Mouse (Mus musculus) stomach, embryonic 14.5 days (tissue): ENCODE measurements around the gene Gm12845. TPM values are rescaled to one million over a fixed set of nuclear protein-coding genes. Genes with fewer than 3 reads are reported as not detected.

Experiments
- ATAC-seq: fragments of 200-750 bp; cut with Nextera tagmentation; 2 replicates; pipeline ENCODE4 v1.8.0; 2017; ENCODE audit warnings: low read depth, moderate TSS enrichment; ENCODE audit not compliant: insufficient number of reproducible peaks, insufficient read depth, low FRiP score
- H3K27ac ChIP-seq: fragments of 300-500 bp; sonication (generic); 2 replicates; pipeline ENCODE4 v1.5.1; 2014; ENCODE audit warnings: mild to moderate bottlenecking, low read length, moderate library complexity, mixed read lengths
- H3K27me3 ChIP-seq: fragments of 300-500 bp; sonication (generic); 2 replicates; pipeline ENCODE4 v1.6.1; 2014; ENCODE audit warnings: low read length, control low read depth, mixed read lengths; ENCODE audit not compliant: control insufficient read depth, insufficient read depth
- H3K36me3 ChIP-seq: fragments of 300-500 bp; sonication (generic); 2 replicates; pipeline ENCODE4 v1.6.1; 2014; ENCODE audit warnings: mild to moderate bottlenecking, control low read depth, low read length, moderate library complexity, mixed read lengths; ENCODE audit not compliant: control insufficient read depth, insufficient read depth
- H3K4me1 ChIP-seq: fragments of 300-500 bp; sonication (generic); 2 replicates; pipeline ENCODE4 v1.6.1; 2014; ENCODE audit warnings: low read length, control low read depth, mixed read lengths; ENCODE audit not compliant: control insufficient read depth, insufficient read depth
- H3K4me2 ChIP-seq: fragments of 300-500 bp; sonication (generic); replicated peaks from 2 replicates; pipeline ENCODE4 v1.6.1; 2014; ENCODE audit warnings: low read depth, low read length, control low read depth
- H3K4me3 ChIP-seq: fragments of 300-500 bp; sonication (generic); 2 replicates; pipeline ENCODE4 v1.5.1; 2014; ENCODE audit warnings: low read depth, low read length, control low read depth
- H3K9ac ChIP-seq: fragments of 300-500 bp; sonication (generic); replicated peaks from 2 replicates; pipeline ENCODE4 v1.6.1; 2014; ENCODE audit warnings: low read depth, mild to moderate bottlenecking, control low read depth, low read length, moderate library complexity, mixed read lengths
- H3K9me3 ChIP-seq: fragments of 300-500 bp; sonication (generic); 2 replicates; pipeline ENCODE4 v1.6.1; 2016; ENCODE audit warnings: low read depth, low read length, control low read depth; ENCODE audit not compliant: control insufficient read depth
- WGBS: fragments of 180-500 bp; shearing (Covaris S2); extraction: QIAGEN DNeasy Blood & Tissue Kit; methylation state at CpG from one replicate; pipeline ENCODE4 v1.1.7; 2014; 5-methylcytosine and 5-hydroxymethylcytosine counted together
- polyA plus RNA-seq: library from polyadenylated mRNA; unstranded; fragments of >200 nt; fragmentation: Nextera tagmentation; extraction: Ambion mirVana; gene quantifications from 2 replicates; pipeline ENCODE4 v1.2.1, GENCODE M21; 2014

Gm12845 gene
- not detected in 2 replicates for polyA plus RNA-seq

DNA sequence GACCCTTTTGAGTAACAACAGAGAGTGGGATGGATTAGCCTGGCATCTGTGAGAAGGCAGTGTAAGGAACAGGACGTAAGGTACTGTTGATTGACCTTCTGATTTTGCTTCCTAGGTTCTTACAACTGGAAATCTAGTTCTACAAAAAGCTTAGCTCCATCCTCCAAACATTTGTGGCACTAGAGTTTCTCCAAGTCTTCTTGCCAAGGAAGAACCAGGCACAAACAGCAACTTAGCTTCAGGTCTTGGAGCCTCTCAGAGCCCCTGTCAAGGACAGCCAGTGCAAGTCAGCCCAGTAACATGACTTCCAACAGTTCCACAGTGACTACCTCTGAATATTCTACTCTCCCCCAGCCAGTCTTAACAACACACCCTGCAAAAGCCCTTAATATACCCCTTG lies at the start of gene Gm12845:
Gm12845 (plus strand) TSS at position 301 of the 400 bp plus-strand sequence.
- ATAC-seq = no peak
- H3K36me3 ChIP-seq = no peaks in the 10 kb centered on the region
- 87% methylated on average over 1 of the region's 1 CpGs for WGBS
- no peak within 1 kb of the TSS for H3K4me3 ChIP-seq
- no peaks in the 10 kb centered on the region for H3K27me3 ChIP-seq
- no peak within 1 kb of the TSS for H3K27ac ChIP-seq
- H3K9me3 ChIP-seq = no peaks in the 10 kb centered on the region
- H3K4me1 ChIP-seq = no peaks in the 10 kb centered on the region
- no peak within 1 kb of the TSS for H3K4me2 ChIP-seq
- H3K9ac ChIP-seq = no peak within 1 kb of the TSS

DNA sequence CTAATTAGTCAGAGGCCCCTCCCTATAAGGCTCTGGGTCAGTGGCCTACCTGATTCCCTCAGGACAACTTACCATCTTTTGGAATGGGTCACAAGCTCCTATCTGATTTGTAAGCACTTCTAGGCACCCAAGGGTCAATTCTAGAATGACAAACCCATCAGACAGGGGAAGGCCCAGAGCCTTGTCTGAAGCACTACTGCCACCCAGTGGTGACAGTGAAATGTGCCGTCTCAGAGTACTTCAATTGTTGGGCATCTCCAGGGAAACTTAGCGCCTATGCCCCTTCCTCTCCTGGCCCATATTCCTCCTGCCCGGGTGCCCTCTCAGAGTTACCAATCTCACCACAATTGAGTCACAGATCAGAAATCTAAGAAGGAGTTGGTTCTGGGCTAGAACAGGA lies 47.3 kb upstream of the Gm12845 start:
- Histone ChIP-seq H3K9ac (no peak overlapping the region), H3K36me3 (peaks cover 66% of the 10 kb centered on the region), H3K27ac (no peak overlapping the region), H3K27me3 (no peaks in the 10 kb centered on the region), H3K4me2 (no peak overlapping the region), H3K4me1 (peaks cover 6% of the 10 kb centered on the region; the same call in 1 of the 2 replicates), H3K9me3 (no peaks in the 10 kb centered on the region), H3K4me3 (no peak overlapping the region)
- 28% methylated on average over 3 of the region's 3 CpGs for WGBS
- ATAC-seq = no peak

DNA sequence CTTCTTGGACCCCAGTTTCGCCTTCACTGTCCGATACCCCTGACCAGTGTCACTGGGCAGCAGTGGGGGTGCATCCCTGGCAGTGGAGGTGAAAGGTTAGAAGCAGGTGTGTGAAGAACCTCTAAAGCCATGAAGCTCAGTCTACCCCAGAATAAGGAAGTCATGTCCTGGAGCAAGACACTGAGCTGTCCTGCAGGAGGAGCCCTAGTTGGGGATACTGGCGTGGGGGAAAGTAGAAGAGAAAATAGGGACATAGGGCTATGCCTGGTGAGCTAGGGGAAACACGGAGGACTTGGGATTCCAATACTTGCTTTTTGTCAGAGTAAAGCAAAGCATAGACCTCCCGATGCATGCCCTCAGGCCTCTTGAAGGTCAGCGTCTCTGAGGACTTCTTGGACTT lies 43.2 kb upstream of the Gm12845 start:
- Histone ChIP-seq H3K27ac (no peak overlapping the region), H3K4me1 (peaks cover 6% of the 10 kb centered on the region; the same call in 1 of the 2 replicates), H3K4me2 (peak overlapping the region; percentile 83), H3K9me3 (no peaks in the 10 kb centered on the region), H3K36me3 (peaks cover 37% of the 10 kb centered on the region), H3K9ac (no peak overlapping the region), H3K27me3 (no peaks in the 10 kb centered on the region), H3K4me3 (peak overlapping the region; percentile 71; the same call in 1 of the 2 replicates)
- ATAC-seq = no peak
- WGBS = 75% methylated on average over 6 of the region's 6 CpGs

DNA sequence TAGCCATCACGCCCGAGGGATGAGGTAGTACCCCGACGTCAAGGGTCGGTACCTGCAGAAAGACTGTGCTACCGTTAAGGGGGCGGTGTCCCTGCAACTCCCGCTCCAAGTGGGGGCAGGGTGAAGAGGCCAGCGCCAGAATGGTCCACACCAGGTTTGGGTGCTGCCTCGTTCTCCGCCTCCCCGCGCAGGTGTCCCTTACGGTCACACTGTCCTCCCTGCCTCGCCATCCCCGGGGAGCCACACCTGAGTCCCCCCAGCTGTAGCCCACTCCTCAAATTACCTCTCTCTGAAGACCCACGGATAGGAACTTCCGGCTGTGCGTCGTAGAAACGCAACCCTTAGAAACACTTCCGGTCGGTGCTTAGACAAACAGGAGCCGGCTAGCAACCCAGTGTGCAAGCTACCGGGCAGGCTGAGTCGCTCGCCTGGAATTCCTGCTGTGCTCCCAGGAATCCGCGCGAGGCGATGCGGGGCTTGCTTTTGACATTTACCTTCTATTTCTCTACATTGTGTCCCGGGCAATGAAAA lies 42.2 kb upstream of the Gm12845 start, which contains the start of gene Dmap1:
Dmap1 (minus strand) TSS at position 343 of the 531 bp plus-strand sequence.
- no peak within 1 kb of the TSS for H3K27ac ChIP-seq
- H3K27me3 ChIP-seq = no peaks in the 10 kb centered on the region
- ATAC-seq = peak; percentile 84
- under 1% methylated on average over 33 of the region's 33 CpGs for WGBS
- H3K9ac ChIP-seq = peak within 1 kb of the TSS; percentile 84
- peaks cover 28% of the 10 kb centered on the region for H3K36me3 ChIP-seq
- H3K4me1 ChIP-seq = peaks cover 6% of the 10 kb centered on the region; the same call in 1 of the 2 replicates
- H3K4me2 ChIP-seq = peak within 1 kb of the TSS; percentile 83
- H3K9me3 ChIP-seq = no peaks in the 10 kb centered on the region
- H3K4me3 ChIP-seq = peak within 1 kb of the TSS; percentile 71

DNA sequence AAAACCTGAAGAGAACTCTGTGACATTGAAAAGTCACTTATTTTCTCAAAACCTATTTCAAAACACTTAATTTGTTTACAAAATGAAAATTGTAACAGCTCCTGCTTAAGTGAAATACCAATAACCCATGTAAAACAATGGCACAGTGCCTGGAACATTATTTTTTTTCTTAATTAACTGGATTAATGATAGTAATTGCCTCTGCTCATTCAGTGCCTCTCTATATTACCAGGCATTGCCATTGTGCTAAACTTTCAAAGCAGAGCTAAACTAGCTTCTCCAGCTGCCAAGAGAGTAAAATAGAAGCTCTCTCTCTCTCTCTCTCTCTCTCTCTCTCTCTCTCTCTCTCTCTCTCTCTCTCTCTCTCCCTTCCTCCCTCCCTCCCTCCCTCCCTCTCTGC lies 41.7 kb upstream of the Gm12845 start:
- Histone ChIP-seq H3K9ac (peak overlapping the region; percentile 84; the same call in 1 of the 2 replicates), H3K4me3 (peak overlapping the region; percentile 71), H3K36me3 (peaks cover 24% of the 10 kb centered on the region), H3K9me3 (no peaks in the 10 kb centered on the region), H3K27me3 (no peaks in the 10 kb centered on the region), H3K27ac (no peak overlapping the region), H3K4me2 (peak overlapping the region; percentile 83), H3K4me1 (peaks cover 6% of the 10 kb centered on the region; the same call in 1 of the 2 replicates)
- no peak for ATAC-seq

DNA sequence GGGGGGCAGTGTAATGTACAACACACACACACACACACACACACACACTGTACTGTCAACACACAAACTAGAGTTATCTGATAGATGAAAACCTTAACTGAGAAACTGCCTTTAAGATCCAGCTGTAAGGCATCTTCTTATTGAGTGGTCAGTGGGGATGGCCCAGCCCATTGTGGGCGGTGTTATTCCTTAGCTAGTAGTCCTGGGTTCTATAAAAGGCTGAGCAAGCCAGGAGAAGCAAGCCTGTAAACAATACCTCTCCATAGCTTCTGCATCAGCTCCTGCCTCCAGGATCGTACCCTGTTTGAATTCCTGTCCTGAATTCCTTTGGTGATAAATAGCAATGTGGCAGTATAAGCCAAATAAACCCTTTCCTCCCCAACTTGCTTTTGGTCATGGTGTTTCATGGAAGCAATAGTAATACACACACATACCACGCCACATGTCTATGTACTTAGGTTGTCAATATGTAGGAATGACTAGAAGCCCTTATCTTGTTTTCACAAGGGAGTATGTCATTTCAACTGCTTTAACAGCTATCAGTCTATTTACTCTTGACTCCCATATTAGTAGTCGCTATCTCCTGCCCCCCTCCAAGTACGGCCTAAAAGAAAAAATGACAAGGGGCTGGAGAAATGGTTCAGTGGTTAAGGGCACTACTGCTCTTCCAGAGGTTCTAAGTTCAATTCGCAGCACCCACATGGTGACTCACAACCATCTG lies 41.0 kb upstream of the Gm12845 start:
- WGBS = 67% methylated on average over 6 of the region's 6 CpGs
- no peaks in the 10 kb centered on the region for H3K27me3 ChIP-seq
- H3K36me3 ChIP-seq = peaks cover 17% of the 10 kb centered on the region
- ATAC-seq = no peak
- H3K9me3 ChIP-seq = no peaks in the 10 kb centered on the region
- peaks cover 6% of the 10 kb centered on the region; the same call in 1 of the 2 replicates for H3K4me1 ChIP-seq
- no peak overlapping the region for H3K27ac ChIP-seq
- H3K9ac ChIP-seq = no peak overlapping the region
- no peak overlapping the region for H3K4me2 ChIP-seq
- H3K4me3 ChIP-seq = no peak overlapping the region

DNA sequence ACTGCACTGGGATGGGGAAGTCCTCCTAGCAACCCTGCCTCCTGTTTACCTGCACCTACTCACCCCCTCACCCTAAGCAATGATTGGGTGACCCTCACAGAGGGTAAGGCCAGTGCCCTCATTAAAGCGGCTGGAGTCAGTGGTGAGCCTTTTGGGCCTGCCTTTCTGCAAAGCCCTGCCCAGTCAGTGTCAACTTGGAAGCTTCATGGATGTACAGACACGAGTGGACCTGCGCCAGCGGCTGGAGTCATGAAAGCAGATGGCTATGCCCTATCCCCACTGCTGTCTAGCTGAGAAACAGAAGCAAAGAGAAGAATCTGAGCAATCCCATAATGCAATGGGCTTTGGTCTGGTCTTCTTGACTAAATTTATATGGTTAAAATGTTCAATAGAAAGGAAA lies 37.9 kb upstream of the Gm12845 start:
- Histone ChIP-seq H3K4me3 (no peak overlapping the region), H3K36me3 (no peaks in the 10 kb centered on the region), H3K4me1 (peaks cover 2% of the 10 kb centered on the region; the same call in 1 of the 2 replicates), H3K9ac (no peak overlapping the region), H3K27ac (no peak overlapping the region), H3K9me3 (no peaks in the 10 kb centered on the region), H3K4me2 (no peak overlapping the region), H3K27me3 (no peaks in the 10 kb centered on the region)
- 78% methylated on average over 4 of the region's 4 CpGs for WGBS
- ATAC-seq = no peak

DNA sequence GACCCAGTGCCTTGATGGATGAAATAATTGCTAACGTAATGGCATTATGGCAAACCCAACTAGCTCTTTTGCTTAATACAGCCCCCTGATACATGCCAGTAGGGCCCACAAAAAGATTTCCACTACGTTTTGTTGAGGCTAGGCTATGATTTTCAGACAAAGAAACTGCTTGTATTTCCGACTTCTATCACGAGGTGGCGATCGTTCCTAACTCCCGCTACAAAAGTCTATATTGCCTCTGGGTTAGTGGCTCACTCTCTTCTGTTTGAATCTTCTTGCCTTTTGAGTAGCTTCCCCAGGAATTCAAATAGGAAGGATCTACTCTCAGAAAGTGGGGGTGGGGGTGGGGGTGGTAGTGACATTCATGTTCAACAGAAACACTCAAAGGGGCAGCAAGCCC lies 18.9 kb upstream of the Gm12845 start:
- H3K9ac ChIP-seq = no peak overlapping the region
- no peak overlapping the region for H3K4me2 ChIP-seq
- no peak overlapping the region for H3K27ac ChIP-seq
- H3K36me3 ChIP-seq = no peaks in the 10 kb centered on the region
- WGBS = 9% methylated on average over 7 of the region's 7 CpGs
- H3K4me3 ChIP-seq = no peak overlapping the region
- H3K4me1 ChIP-seq = no peaks in the 10 kb centered on the region
- H3K27me3 ChIP-seq = no peaks in the 10 kb centered on the region
- H3K9me3 ChIP-seq = no peaks in the 10 kb centered on the region
- ATAC-seq = no peak
